9 mouse cellular contexts compared by ENCODE assay signal in the genomic region with DNA sequence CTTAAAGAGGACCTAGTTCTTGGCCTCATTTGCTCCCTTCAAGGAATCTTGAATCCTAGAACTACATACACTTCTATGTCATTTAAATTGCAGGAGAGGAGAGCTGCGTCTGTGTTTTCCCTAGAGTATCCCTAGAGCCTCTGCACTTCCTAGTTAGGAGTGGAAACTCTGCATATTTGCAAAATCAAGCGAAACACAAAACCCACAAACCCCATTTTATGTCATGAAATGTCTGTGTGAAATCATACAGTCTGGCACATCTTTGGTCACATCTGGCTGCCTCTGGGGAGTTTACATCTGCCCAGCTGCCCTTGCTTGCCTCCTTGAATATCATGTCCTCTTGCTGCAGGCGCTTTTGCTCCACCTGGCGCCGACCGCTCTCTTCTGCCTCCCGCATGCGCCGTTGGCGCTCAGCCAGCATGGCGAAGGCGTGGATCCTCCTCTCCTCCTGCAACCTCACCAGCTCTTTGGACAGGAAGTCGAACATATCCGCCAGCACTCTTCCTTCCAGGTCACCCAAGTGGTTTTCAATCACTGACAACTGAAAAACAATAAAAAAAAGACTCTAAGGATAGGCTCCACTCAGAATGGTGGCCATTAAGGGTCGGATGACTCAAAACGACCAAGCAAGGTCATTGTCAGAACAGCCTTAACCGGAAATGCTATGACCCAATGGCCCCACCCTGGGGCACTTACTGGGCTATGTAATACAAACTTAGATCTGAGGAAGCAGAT. TPM values are rescaled to one million over a fixed set of nuclear protein-coding genes. Genes with fewer than 3 reads are reported as not detected.
DNase-seq lines count a peak whose midpoint lies in the region; ATAC-seq and TF ChIP-seq lines count a peak whose summit lies in the region.
"Had no signal": no experiment of that assay in that cellular context is flagged by ENCODE, and none has a peak within 500 bp of the region (broad histone marks: within the 10 kb centered on the region; RNA-seq: fewer than 3 reads in every experiment).

No protein-coding gene starts in this region.

- TF ChIP-seq CTCF in heart, postnatal 0 days (IDR thresholded peaks at IDR 0.05; ENCODE audit: low read depth), result no peak
- TF ChIP-seq CTCF in lung, embryonic 14.5 days (IDR thresholded peaks at IDR 0.05; ENCODE audit: low read depth), result peak; percentile 19; the same call in 1 of the 2 replicates

- DNase-seq in cerebellum, postnatal 14 days, result peak; percentile 43
- no peak for DNase-seq in cerebellum, adult 11 months
- DNase-seq in R1 (ENCODE audit: low read depth, low spot score), result peak; percentile 82
- DNase-seq in heart, postnatal 0 days (ENCODE audit: low spot score), result no peak
- peak; percentile 76 for DNase-seq in lung, embryonic 14.5 days

- 0 out of 2 replicates have a peak, but pooled peaks have one; percentile 24 for ATAC-seq in heart, postnatal 0 days (ENCODE audit: insufficient read depth, low read depth)
- ATAC-seq in lung, embryonic 14.5 days (ENCODE audit: insufficient read depth), result peak; percentile 67
- ATAC-seq in monocyte, adult 5-6 weeks (replicated peaks; ENCODE audit: insufficient number of reproducible peaks, low FRiP score, low TSS enrichment, poor library complexity, severe bottlenecking), result no peak
- ATAC-seq in midbrain, embryonic 13.5 days, result no peak
- no peak for ATAC-seq in megakaryocyte progenitor cell, adult 5-6 weeks (replicated peaks; ENCODE audit: poor library complexity)

- no peak for TF ChIP-seq EP300 in heart, postnatal 0 days (IDR thresholded peaks at IDR 0.05; ENCODE audit: low read depth)

- no peaks in the 10 kb centered on the region for H3K36me3 ChIP-seq in heart, postnatal 0 days (replicated peaks; ENCODE audit: control insufficient read depth, insufficient read depth, low read length)
- no peaks in the 10 kb centered on the region for H3K36me3 ChIP-seq in lung, embryonic 14.5 days (ENCODE audit: insufficient read depth)
- no peaks in the 10 kb centered on the region for H3K36me3 ChIP-seq in midbrain, embryonic 13.5 days

- H3K9ac ChIP-seq in heart, postnatal 0 days (replicated peaks; ENCODE audit: low read depth, low read length), result no peak overlapping the region
- no peak overlapping the region for H3K9ac ChIP-seq in lung, embryonic 14.5 days
- H3K9ac ChIP-seq in midbrain, embryonic 13.5 days (replicated peaks), result no peak overlapping the region

- peak overlapping the region; percentile 26; the same call in 1 of the 2 replicates for H3K4me2 ChIP-seq in heart, postnatal 0 days (ENCODE audit: low read depth, low read length)
- H3K4me2 ChIP-seq in lung, embryonic 14.5 days, result peak overlapping the region; percentile 42
- no peak overlapping the region for H3K4me2 ChIP-seq in midbrain, embryonic 13.5 days (replicated peaks)

- no peak overlapping the region for H3K27ac ChIP-seq in heart, postnatal 0 days (ENCODE audit: low read depth)
- peak overlapping the region; percentile 24; the same call in 1 of the 2 replicates for H3K27ac ChIP-seq in lung, embryonic 14.5 days (ENCODE audit: low read depth)
- H3K27ac ChIP-seq in midbrain, embryonic 13.5 days, result no peak overlapping the region

- WGBS in heart, postnatal 0 days, result 58% methylated on average over 17 of the region's 17 CpGs
- WGBS in lung, embryonic 14.5 days, result 37% methylated on average over 17 of the region's 17 CpGs
- 85% methylated on average over 17 of the region's 17 CpGs for WGBS in midbrain, embryonic 13.5 days

- H3K4me1 ChIP-seq in heart, postnatal 0 days (ENCODE audit: control insufficient read depth, insufficient read depth), result no peaks in the 10 kb centered on the region
- H3K4me1 ChIP-seq in lung, embryonic 14.5 days (ENCODE audit: insufficient read depth), result no peaks in the 10 kb centered on the region
- H3K4me1 ChIP-seq in midbrain, embryonic 13.5 days (replicated peaks), result peaks cover 17% of the 10 kb centered on the region

- 0 out of 2 replicates have a peak, but pooled peaks cover 4% of the 10 kb centered on the region for H3K9me3 ChIP-seq in heart, postnatal 0 days (replicated peaks; ENCODE audit: control insufficient read depth, low read length)
- H3K9me3 ChIP-seq in lung, embryonic 14.5 days (ENCODE audit: low read depth, low read length), result no peaks in the 10 kb centered on the region
- no peaks in the 10 kb centered on the region for H3K9me3 ChIP-seq in midbrain, embryonic 13.5 days

- H3K4me3 ChIP-seq in heart, postnatal 0 days (ENCODE audit: low read depth, low read length), result no peak overlapping the region
- no peak overlapping the region for H3K4me3 ChIP-seq in lung, embryonic 14.5 days (ENCODE audit: low read depth, low read length)
- H3K4me3 ChIP-seq in midbrain, embryonic 13.5 days (replicated peaks), result no peak overlapping the region

- no peaks in the 10 kb centered on the region for H3K27me3 ChIP-seq in heart, postnatal 0 days (ENCODE audit: control insufficient read depth, insufficient read depth, low read length)
- H3K27me3 ChIP-seq in lung, embryonic 14.5 days (ENCODE audit: insufficient read depth, low read length), result no peaks in the 10 kb centered on the region
- H3K27me3 ChIP-seq in midbrain, embryonic 13.5 days, result no peaks in the 10 kb centered on the region

RNA-seq across cellular contexts. Expression of gene Nr1i2, which starts 10.0 kb away (rescaled TPM):
- not detected in 2 replicates for total RNA-seq in heart, postnatal 0 days (2014; rRNA removed; ENCODE audit: low replicate concordance)
- polyA plus RNA-seq in heart, postnatal 0 days (2015; fragmentation: Nextera tagmentation; extraction: Ambion mirVana), result not detected in 2 replicates
- not detected in 2 replicates for polyA plus RNA-seq in lung, embryonic 14.5 days (2014; fragmentation: Nextera tagmentation; extraction: Ambion mirVana)
- total RNA-seq in monocyte, adult 5-6 weeks (2017), result not detected in 3 replicates
- not detected in 2 replicates for polyA plus RNA-seq in midbrain, embryonic 13.5 days (2015; fragmentation: Nextera tagmentation; extraction: Ambion mirVana)
- total RNA-seq in megakaryocyte progenitor cell, adult 5-6 weeks (2015), result not detected in 2 replicates
- not detected in 2 replicates for total RNA-seq in megakaryocyte progenitor cell, adult 5-6 weeks (2017)
- polyA plus RNA-seq: neural tube, embryonic 14.5 days had no signal

RNA-seq across cellular contexts. Expression of gene Maats1, which starts 37.3 kb away (rescaled TPM):
- total RNA-seq in heart, postnatal 0 days (2014; rRNA removed; ENCODE audit: low replicate concordance), result not detected in 2 replicates
- polyA plus RNA-seq in heart, postnatal 0 days (2015; fragmentation: Nextera tagmentation; extraction: Ambion mirVana), result 0.10 and 0.15 TPM in 2 replicates
- polyA plus RNA-seq in lung, embryonic 14.5 days (2014; fragmentation: Nextera tagmentation; extraction: Ambion mirVana), result 0.12 and 0.14 TPM in 2 replicates
- 0.21 TPM in 1 of 3 replicates, not detected in the others for total RNA-seq in monocyte, adult 5-6 weeks (2017)
- polyA plus RNA-seq in midbrain, embryonic 13.5 days (2015; fragmentation: Nextera tagmentation; extraction: Ambion mirVana), result 0.88 and 0.98 TPM in 2 replicates
- not detected in 2 replicates for total RNA-seq in megakaryocyte progenitor cell, adult 5-6 weeks (2015)
- not detected in 2 replicates for total RNA-seq in megakaryocyte progenitor cell, adult 5-6 weeks (2017)

RNA-seq across cellular contexts. Expression of gene Cox17, which starts 42.2 kb away (rescaled TPM):
- 84.7 and 177 TPM in 2 replicates for total RNA-seq in heart, postnatal 0 days (2014; rRNA removed; ENCODE audit: low replicate concordance)
- 579 and 627 TPM in 2 replicates for polyA plus RNA-seq in heart, postnatal 0 days (2015; fragmentation: Nextera tagmentation; extraction: Ambion mirVana)
- polyA plus RNA-seq in lung, embryonic 14.5 days (2014; fragmentation: Nextera tagmentation; extraction: Ambion mirVana), result 126 and 149 TPM in 2 replicates
- total RNA-seq in monocyte, adult 5-6 weeks (2017), result 312 to 519 TPM (median 389 TPM) in 3 replicates
- polyA plus RNA-seq in midbrain, embryonic 13.5 days (2015; fragmentation: Nextera tagmentation; extraction: Ambion mirVana), result 105 and 108 TPM in 2 replicates
- 95.3 and 110 TPM in 2 replicates for total RNA-seq in megakaryocyte progenitor cell, adult 5-6 weeks (2015)
- 294 and 340 TPM in 2 replicates for total RNA-seq in megakaryocyte progenitor cell, adult 5-6 weeks (2017)

RNA-seq across cellular contexts. Expression of gene Gm21987, which starts 42.2 kb away (rescaled TPM):
- not detected in 2 replicates for total RNA-seq in heart, postnatal 0 days (2014; rRNA removed; ENCODE audit: low replicate concordance)
- 5.1 and 6.2 TPM in 2 replicates for polyA plus RNA-seq in heart, postnatal 0 days (2015; fragmentation: Nextera tagmentation; extraction: Ambion mirVana)
- polyA plus RNA-seq in lung, embryonic 14.5 days (2014; fragmentation: Nextera tagmentation; extraction: Ambion mirVana), result not detected in 2 replicates
- total RNA-seq in monocyte, adult 5-6 weeks (2017), result not detected in 3 replicates
- not detected in 2 replicates for polyA plus RNA-seq in midbrain, embryonic 13.5 days (2015; fragmentation: Nextera tagmentation; extraction: Ambion mirVana)
- total RNA-seq in megakaryocyte progenitor cell, adult 5-6 weeks (2015), result not detected in 2 replicates
- total RNA-seq in megakaryocyte progenitor cell, adult 5-6 weeks (2017), result not detected in 2 replicates
- polyA plus RNA-seq: neural tube, embryonic 14.5 days had no signal

RNA-seq across cellular contexts. Expression of gene Popdc2, which starts 57.4 kb away (rescaled TPM):
- total RNA-seq in heart, postnatal 0 days (2014; rRNA removed; ENCODE audit: low replicate concordance), result 982 and 1,104 TPM in 2 replicates
- polyA plus RNA-seq in heart, postnatal 0 days (2015; fragmentation: Nextera tagmentation; extraction: Ambion mirVana), result 564 and 675 TPM in 2 replicates
- 1.0 and 5.2 TPM in 2 replicates for polyA plus RNA-seq in lung, embryonic 14.5 days (2014; fragmentation: Nextera tagmentation; extraction: Ambion mirVana)
- total RNA-seq in monocyte, adult 5-6 weeks (2017), result not detected in 3 replicates
- 0.26 and 0.51 TPM in 2 replicates for polyA plus RNA-seq in midbrain, embryonic 13.5 days (2015; fragmentation: Nextera tagmentation; extraction: Ambion mirVana)
- total RNA-seq in megakaryocyte progenitor cell, adult 5-6 weeks (2015), result 0.27 and 0.62 TPM in 2 replicates
- total RNA-seq in megakaryocyte progenitor cell, adult 5-6 weeks (2017), result not detected in 2 replicates

Comparison
In these comparisons a context has a peak if more than half of its experiments do, and no peak if none do; other contexts are left out.
1. DNase-seq: peak in cerebellum, postnatal 14 days (2 of 2), R1 (single experiment) and lung, embryonic 14.5 days (single experiment); none in cerebellum, adult 11 months (single experiment) and heart, postnatal 0 days (single experiment).
2. ATAC-seq: peak in heart, postnatal 0 days (single experiment) and lung, embryonic 14.5 days (single experiment); none in monocyte, adult 5-6 weeks (single experiment), midbrain, embryonic 13.5 days (single experiment) and megakaryocyte progenitor cell, adult 5-6 weeks (single experiment).